Mouse (Mus musculus) Patski (cell line): ENCODE measurements around the gene Mindy2. TPM values are rescaled to one million over a fixed set of nuclear protein-coding genes. Genes with fewer than 3 reads are reported as not detected.

ENCODE experiments used
- ATAC-seq: fragments of 100-300 bp; one replicate; pipeline ENCODE4 v1.8.0; 2021
- CTCF ChIA-PET: fragments of 350-600 bp; sonication (Branson Sonifier 250); formaldehyde crosslinking; loops from one replicate; lab custom pipeline; 2022; ENCODE audit warnings: inconsistent platforms; lab: Charles Lee
- POLR2A ChIA-PET: fragments of 350-600 bp; sonication (Branson Sonifier 250); formaldehyde crosslinking; loops from one replicate; lab custom pipeline; 2022; ENCODE audit warnings: antibody characterized with exemption, inconsistent platforms; lab: Charles Lee
- DNase-seq: peaks from one replicate; pipeline ENCODE4 v3.0.0-alpha.2; 2011; ENCODE audit warnings: low read depth, low spot score
- H3K27me3 ChIP-seq: fragments of 371-371 bp; one replicate; pipeline ENCODE4 v1.5.1; 2021
- CTCF ChIP-seq: fragments of 100-300 bp; IDR thresholded peaks from one replicate; pipeline ENCODE4 v1.5.1; 2021
- in situ Hi-C: fragments of 300-500 bp; cut with MboI; formaldehyde crosslinking; loops from 3 replicates; pipeline ENCODE4 v1.11.1; 2018; ENCODE audit warnings: low pct_unique_long_range_greater_than_20kb, mixed read lengths
- polyA plus RNA-seq: library from polyadenylated mRNA; unstranded; gene quantifications from one replicate; pipeline ENCODE4 v1.2.3, GENCODE M21; 2021

Mindy2 gene
- 17.1 TPM for polyA plus RNA-seq

GRCm38 (mm10) chr9:70657013-70657967 lies at the start of gene Mindy2:
Gene Mindy2, minus strand, starts transcription at chr9:70657174.
- ChIA-PET POLR2A (interaction anchor here (0.6 kb wide), 2 partner anchors 156 to 417 kb away, joined by 3 to 5 read pairs; no protein-coding TSS in a partner anchor), CTCF (interaction anchor here (0.8 kb wide), 1 partner anchor 27 kb away, joined by 3 read pairs; no protein-coding TSS in a partner anchor)
- DNase-seq (peak; percentile 69), ATAC-seq (peak; percentile 93)
- in situ Hi-C loops: no loop called here
- TF ChIP-seq CTCF: no peak
- H3K27me3 ChIP-seq: no peaks in the 10 kb centered on the region

- H3K27me3 ChIP-seq: no peaks in the 10 kb centered on the region
- DNase-seq: no peak
- no peak for ATAC-seq
- no peak for TF ChIP-seq CTCF
- in situ Hi-C loops: no loop called here
- ChIA-PET POLR2A (no interaction called here), CTCF (interaction anchor here (1.4 kb wide), 1 partner anchor 11 kb away, joined by 3 read pairs; no protein-coding TSS in a partner anchor)
Observed at GRCm38 (mm10) chr9:70706444-70706843, 49.5 kb upstream of the Mindy2 start.

GRCm38 (mm10) chr9:70703597-70704203 lies 46.7 kb upstream of the Mindy2 start:
- H3K27me3 ChIP-seq: no peaks in the 10 kb centered on the region
- DNase-seq: no peak
- ATAC-seq: no peak
- POLR2A ChIA-PET: no interaction called here
- TF ChIP-seq CTCF: no peak
- in situ Hi-C loops: no loop called here
- CTCF ChIA-PET: no interaction called here

- TF ChIP-seq CTCF: no peak
- ChIA-PET POLR2A (no interaction called here), CTCF (no interaction called here)
- no peaks in the 10 kb centered on the region for H3K27me3 ChIP-seq
- ATAC-seq: no peak
- DNase-seq: no peak
- in situ Hi-C loops: no loop called here
Observed at GRCm38 (mm10) chr9:70698090-70698489, 41.1 kb upstream of the Mindy2 start.

DNA sequence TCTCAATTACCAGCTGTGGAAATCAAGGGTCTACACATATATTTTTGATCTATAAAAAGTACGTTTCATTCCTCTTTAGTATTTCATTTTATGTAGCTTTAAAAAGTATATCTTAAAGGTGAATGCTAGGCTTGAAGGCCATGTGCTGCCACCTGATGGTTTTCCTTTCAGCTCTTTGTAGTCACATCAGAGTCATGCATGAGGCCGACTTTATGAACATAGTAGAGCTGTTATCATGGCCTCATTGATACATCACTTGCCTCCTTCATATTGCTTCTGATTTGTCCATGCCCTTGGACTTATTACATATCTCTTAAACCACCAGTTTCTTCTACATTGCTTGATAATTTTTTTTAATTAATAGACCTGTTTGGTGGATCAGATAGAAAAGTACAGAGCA lies 38.7 kb upstream of the Mindy2 start:
- no peak for ATAC-seq
- in situ Hi-C loops: no loop called here
- ChIA-PET POLR2A (interaction anchor here (0.6 kb wide), 1 partner anchor 80 kb away, joined by 3 read pairs; no protein-coding TSS in a partner anchor), CTCF (interaction anchor here (1.0 kb wide), 1 partner anchor 10 kb away, joined by 3 read pairs; no protein-coding TSS in a partner anchor)
- TF ChIP-seq CTCF: no peak
- no peaks in the 10 kb centered on the region for H3K27me3 ChIP-seq
- no peak for DNase-seq

DNA sequence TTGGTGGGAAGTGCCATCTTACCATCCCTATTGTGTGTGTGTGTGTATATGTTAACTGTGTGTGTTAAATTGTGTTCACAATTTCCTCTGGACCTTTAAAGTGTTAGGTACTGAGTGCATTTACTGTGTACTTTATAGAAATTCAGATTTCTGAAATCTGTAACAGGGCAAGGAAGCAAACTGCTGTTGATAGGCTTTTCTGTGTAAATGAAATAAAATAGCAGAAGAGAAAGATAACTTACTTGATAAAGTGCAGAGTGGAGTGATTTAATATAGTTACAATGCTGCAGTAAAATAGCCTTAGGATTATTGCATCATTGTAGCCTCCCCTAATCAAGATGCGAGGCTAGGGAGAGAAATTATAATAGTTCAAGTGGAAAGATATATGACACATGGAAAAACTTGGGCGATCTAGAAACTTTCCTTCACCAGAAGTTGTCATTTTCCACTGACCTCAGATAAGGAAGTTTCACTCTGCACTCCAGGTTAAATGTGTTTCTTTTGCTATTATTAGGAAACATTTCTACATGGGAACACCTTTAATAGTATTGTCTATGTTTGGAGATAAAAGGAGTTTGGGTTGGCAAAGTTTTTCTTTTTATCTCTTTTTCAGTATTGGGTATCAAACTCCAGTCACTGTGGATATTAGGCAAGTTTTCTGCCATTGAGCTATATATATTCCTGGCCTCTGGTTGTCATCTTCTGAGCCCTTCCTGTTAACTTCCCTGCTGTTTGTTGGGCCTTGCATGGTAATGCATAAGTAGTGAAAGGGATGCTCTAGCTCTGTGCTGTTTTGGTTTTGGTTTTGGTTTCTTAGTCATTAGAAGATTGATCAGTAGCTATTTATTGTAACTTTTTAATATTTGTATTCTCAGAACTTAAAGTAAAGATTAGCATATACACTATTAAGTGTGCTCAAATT lies 35.1 kb upstream of the Mindy2 start:
- in situ Hi-C loops: no loop called here
- TF ChIP-seq CTCF: no peak
- CTCF ChIA-PET: interaction anchor here (0.9 to 1.4 kb wide), 2 partner anchors 8 to 13 kb away, joined by 3 to 5 read pairs; no protein-coding TSS in a partner anchor

DNA sequence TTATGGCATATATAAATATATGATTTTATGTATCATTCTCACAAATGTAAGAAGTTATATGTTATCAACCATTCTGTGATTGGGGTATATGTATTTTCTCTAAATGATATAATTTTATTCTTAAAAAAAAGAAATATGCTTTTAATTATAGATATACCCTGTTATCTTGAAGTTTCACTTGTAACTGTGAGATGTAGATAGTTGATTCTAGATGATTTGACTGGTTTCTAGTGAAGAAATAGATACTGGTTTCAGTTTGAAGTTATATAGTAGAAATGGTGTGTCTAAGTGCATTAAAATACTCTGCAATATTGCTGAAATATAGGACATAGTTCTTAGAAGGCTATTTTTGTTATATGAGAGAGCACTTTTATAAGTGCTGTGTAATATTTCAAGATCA lies 33.6 kb upstream of the Mindy2 start:
- ATAC-seq (no peak), DNase-seq (no peak)
- TF ChIP-seq CTCF: no peak
- ChIA-PET POLR2A (no interaction called here), CTCF (no interaction called here)
- in situ Hi-C loops: no loop called here
- no peaks in the 10 kb centered on the region for H3K27me3 ChIP-seq

More for the DNA sequence above, 35.1 kb upstream of the Mindy2 start:
- no peaks in the 10 kb centered on the region for H3K27me3 ChIP-seq
- ATAC-seq: no peak
- DNase-seq: no peak
- POLR2A ChIA-PET: no interaction called here

GRCm38 (mm10) chr9:70689926-70690325 lies 33.0 kb upstream of the Mindy2 start:
- ATAC-seq (no peak), DNase-seq (no peak)
- TF ChIP-seq CTCF: no peak
- ChIA-PET CTCF (no interaction called here), POLR2A (no interaction called here)
- in situ Hi-C loops: no loop called here
- no peaks in the 10 kb centered on the region for H3K27me3 ChIP-seq

DNA sequence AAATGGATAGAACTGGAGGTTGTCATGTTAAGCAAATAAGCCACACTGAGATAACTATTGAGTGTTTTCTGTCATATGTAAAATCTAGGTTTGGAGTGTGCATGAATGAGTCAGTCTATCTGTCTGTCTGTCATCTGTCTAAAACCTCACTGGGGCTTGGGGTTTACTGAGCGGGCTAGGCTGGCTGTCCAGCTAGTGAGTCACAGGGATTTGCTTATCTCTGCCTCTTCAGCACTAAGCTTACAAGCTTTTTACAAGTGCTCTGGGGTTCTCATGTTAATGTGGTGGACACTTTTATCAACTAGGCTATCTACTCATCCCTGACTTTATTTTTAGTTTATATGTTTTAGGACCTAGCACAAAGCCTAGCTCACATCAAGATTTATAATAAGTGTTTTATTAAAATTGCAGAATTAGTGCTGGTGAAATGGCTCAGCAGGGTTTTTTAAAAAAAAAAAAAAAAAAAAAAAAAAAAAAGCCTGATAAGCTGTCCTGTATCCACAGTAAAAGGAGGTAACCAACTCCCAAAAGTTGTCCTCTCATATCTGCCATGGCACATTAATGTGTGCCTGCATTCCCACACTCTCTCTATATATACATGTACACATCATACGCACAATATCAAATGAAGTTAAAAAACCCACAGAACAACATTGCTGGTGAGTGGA lies 31.5 kb upstream of the Mindy2 start:
- DNase-seq: no peak
- ATAC-seq: no peak
- POLR2A ChIA-PET: interaction anchor here (0.6 to 0.7 kb wide), 2 partner anchors 33 to 390 kb away, joined by 4 to 5 read pairs; no protein-coding TSS in a partner anchor
- in situ Hi-C loops: no loop called here
- no peak for TF ChIP-seq CTCF
- no peaks in the 10 kb centered on the region for H3K27me3 ChIP-seq
- CTCF ChIA-PET: interaction anchor here (1.5 kb wide), 1 partner anchor 17 kb away, joined by 3 read pairs; no protein-coding TSS in a partner anchor
